Mouse (Mus musculus): ENCODE measurements around the gene Ogfr.
A peak's percentile ranks its signal among the peaks of the same experiment; 100 is the strongest.

The Ogfr gene

GRCm38 (mm10) chr2:180589123-180589831 is at the start of gene Ogfr:
Gene Ogfr (plus strand): TSS chr2:180589245.
- DNase-seq: peak; percentile 74 to 82

GRCm38 (mm10) chr2:180543675-180544074 is 45.4 kb upstream of the Ogfr start:
- no peak for DNase-seq

- DNase-seq: no peak
Observed at GRCm38 (mm10) chr2:180545046-180545445, 44.0 kb upstream of the Ogfr start.

GRCm38 (mm10) chr2:180547384-180548106 is 41.5 kb upstream of the Ogfr start:
- no peak for DNase-seq

- DNase-seq: no peak
Observed at GRCm38 (mm10) chr2:180552340-180552739, 36.7 kb upstream of the Ogfr start.

- no peak for DNase-seq
Observed at GRCm38 (mm10) chr2:180555219-180555618, 33.8 kb upstream of the Ogfr start.

GRCm38 (mm10) chr2:180556470-180556869 is 32.6 kb upstream of the Ogfr start:
- no peak for DNase-seq

- no peak for DNase-seq
Observed at GRCm38 (mm10) chr2:180560245-180560644, 28.8 kb upstream of the Ogfr start.

GRCm38 (mm10) chr2:180562146-180562545 is 26.9 kb upstream of the Ogfr start:
- no peak for DNase-seq

- no peak for DNase-seq
Observed at GRCm38 (mm10) chr2:180563296-180563695, 25.7 kb upstream of the Ogfr start.

- no peak for DNase-seq
Observed at GRCm38 (mm10) chr2:180563841-180564240, 25.2 kb upstream of the Ogfr start.

- DNase-seq: peak; percentile 57 to 71
Observed at GRCm38 (mm10) chr2:180566240-180566913, 22.7 kb upstream of the Ogfr start.

GRCm38 (mm10) chr2:180569028-180569643 is 19.9 kb upstream of the Ogfr start:
- no peak for DNase-seq

GRCm38 (mm10) chr2:180576482-180576881 is 12.6 kb upstream of the Ogfr start:
- no peak for DNase-seq

GRCm38 (mm10) chr2:180578686-180579085 is 10.4 kb upstream of the Ogfr start:
- DNase-seq: peak; percentile 66 to 72

GRCm38 (mm10) chr2:180581002-180581401 is 8.0 kb upstream of the Ogfr start, which contains the start of gene Mrgbp:
Gene Mrgbp (plus strand): TSS chr2:180581304.
- DNase-seq: no peak

- peak; percentile 96 to 100 for DNase-seq
Observed at GRCm38 (mm10) chr2:180582481-180583153, 6.4 kb upstream of the Ogfr start.

- peak in 1 of 2 experiments; percentile 28 for DNase-seq
Observed at GRCm38 (mm10) chr2:180583154-180583507, 5.9 kb upstream of the Ogfr start.

- DNase-seq: no peak
Observed at GRCm38 (mm10) chr2:180588736-180589122, 316 bp upstream of the Ogfr start.

- no peak for DNase-seq
Observed at GRCm38 (mm10) chr2:180597490-180597889, 8.4 kb downstream of the Ogfr start, which contains the start of gene Col9a3. Gene Col9a3 (plus strand): TSS chr2:180597790.

- DNase-seq: peak in 1 of 2 experiments; percentile 34
Observed at GRCm38 (mm10) chr2:180598157-180598705, 9.2 kb downstream of the Ogfr start.

- DNase-seq: peak; percentile 57 to 63
Observed at GRCm38 (mm10) chr2:180600569-180601021, 11.6 kb downstream of the Ogfr start.
